8 mouse cellular contexts compared by ENCODE assay signal in genomic region chr2:167503896-167504349, GRCm38 (mm10). TPM values are rescaled to one million over a fixed set of nuclear protein-coding genes. Genes with fewer than 3 reads are reported as not detected.
DNase-seq lines count a peak whose midpoint lies in the region; ATAC-seq and TF ChIP-seq lines count a peak whose summit lies in the region.

No protein-coding gene starts in this region.

- ATAC-seq in heart, embryonic 12.5 days (ENCODE audit: insufficient number of reproducible peaks, low FRiP score): peak; percentile 33
- peak; percentile 47 for ATAC-seq in kidney, postnatal 0 days (replicated peaks; ENCODE audit: low FRiP score, low read depth)
- 0 out of 2 replicates have a peak, but pooled peaks have one; percentile 12 for ATAC-seq in stomach, embryonic 15.5 days (ENCODE audit: insufficient read depth, low FRiP score, low read depth)

- H3K27me3 ChIP-seq in heart, embryonic 12.5 days (replicated peaks): no peaks in the 10 kb centered on the region
- H3K27me3 ChIP-seq in kidney, postnatal 0 days (ENCODE audit: insufficient read depth, low read length): no peaks in the 10 kb centered on the region
- no peaks in the 10 kb centered on the region for H3K27me3 ChIP-seq in stomach, embryonic 15.5 days (replicated peaks)

- DNase-seq in 3T3-L1 (ENCODE audit: low read depth, low spot score) (peak; percentile 50), NIH3T3 (ENCODE audit: low read depth) (peak; percentile 60)
- DNase-seq in embryo, embryonic 10 days (ENCODE audit: low spot score): peak; percentile 71
- peak; percentile 45 for DNase-seq in kidney, postnatal 0 days (ENCODE audit: low spot score)
- DNase-seq in lung, postnatal 4 days: peak; percentile 73 to 77
- no peak for DNase-seq in ovary, adult 18-20 months (ENCODE audit: low spot score)

- H3K4me3 ChIP-seq in heart, embryonic 12.5 days: peak overlapping the region; percentile 92
- H3K4me3 ChIP-seq in kidney, postnatal 0 days (replicated peaks; ENCODE audit: low read depth, low read length): peak overlapping the region; percentile 96
- H3K4me3 ChIP-seq in stomach, embryonic 15.5 days (replicated peaks): peak overlapping the region; percentile 98

- H3K9ac ChIP-seq in heart, embryonic 12.5 days: peak overlapping the region; percentile 93
- peak overlapping the region; percentile 96 for H3K9ac ChIP-seq in kidney, postnatal 0 days (ENCODE audit: low read depth, low read length)
- H3K9ac ChIP-seq in stomach, embryonic 15.5 days: peak overlapping the region; percentile 92

- no peak for TF ChIP-seq CTCF in kidney, postnatal 0 days (IDR thresholded peaks at IDR 0.05; ENCODE audit: low read depth)

- peak overlapping the region; percentile 93 for H3K4me2 ChIP-seq in heart, embryonic 12.5 days
- peak overlapping the region; percentile 82 for H3K4me2 ChIP-seq in kidney, postnatal 0 days (ENCODE audit: low read length)
- peak overlapping the region; percentile 92 for H3K4me2 ChIP-seq in stomach, embryonic 15.5 days

- H3K4me1 ChIP-seq in heart, embryonic 12.5 days (replicated peaks): peaks cover 41% of the 10 kb centered on the region
- H3K4me1 ChIP-seq in kidney, postnatal 0 days (replicated peaks; ENCODE audit: insufficient read depth, low read length): 0 out of 2 replicates have a peak, but pooled peaks cover 16% of the 10 kb centered on the region
- H3K4me1 ChIP-seq in stomach, embryonic 15.5 days: peaks cover 20% of the 10 kb centered on the region

- under 1% methylated on average over 32 of the region's 32 CpGs for WGBS in heart, embryonic 12.5 days
- WGBS in kidney, postnatal 0 days: under 1% methylated on average over 23 of the region's 32 CpGs
- WGBS in stomach, embryonic 15.5 days: under 1% methylated on average over 32 of the region's 32 CpGs

- H3K36me3 ChIP-seq in heart, embryonic 12.5 days: peaks cover 21% of the 10 kb centered on the region
- H3K36me3 ChIP-seq in kidney, postnatal 0 days (ENCODE audit: insufficient read depth, low read length): peaks cover 12% of the 10 kb centered on the region
- peaks cover 16% of the 10 kb centered on the region for H3K36me3 ChIP-seq in stomach, embryonic 15.5 days

- H3K27ac ChIP-seq in heart, embryonic 12.5 days (ENCODE audit: poor library complexity, severe bottlenecking): peak overlapping the region; percentile 75
- peak overlapping the region; percentile 90 for H3K27ac ChIP-seq in kidney, postnatal 0 days
- H3K27ac ChIP-seq in stomach, embryonic 15.5 days: peak overlapping the region; percentile 80

- no peaks in the 10 kb centered on the region for H3K9me3 ChIP-seq in heart, embryonic 12.5 days (replicated peaks)
- no peaks in the 10 kb centered on the region for H3K9me3 ChIP-seq in kidney, postnatal 0 days (replicated peaks; ENCODE audit: low read length)
- no peaks in the 10 kb centered on the region for H3K9me3 ChIP-seq in stomach, embryonic 15.5 days

RNA-seq across cellular contexts. Expression of gene Spata2, which starts 11.2 kb away (rescaled TPM):
- 14.6 and 15.4 TPM in 2 replicates for polyA plus RNA-seq in heart, embryonic 12.5 days (2016; fragmentation: Nextera tagmentation; extraction: Ambion mirVana)
- 14.3 and 15.5 TPM in 2 replicates for polyA plus RNA-seq in kidney, postnatal 0 days (2015; fragmentation: Nextera tagmentation; extraction: Ambion mirVana)
- polyA plus RNA-seq in stomach, embryonic 15.5 days (2015; fragmentation: Nextera tagmentation; extraction: Ambion mirVana): 11.2 and 13.2 TPM in 2 replicates

RNA-seq across cellular contexts. Expression of gene Rnf114, which starts 11.5 kb away (rescaled TPM):
- polyA plus RNA-seq in heart, embryonic 12.5 days (2016; fragmentation: Nextera tagmentation; extraction: Ambion mirVana): 61.4 and 62.9 TPM in 2 replicates
- polyA plus RNA-seq in kidney, postnatal 0 days (2015; fragmentation: Nextera tagmentation; extraction: Ambion mirVana): 77.0 and 78.7 TPM in 2 replicates
- polyA plus RNA-seq in stomach, embryonic 15.5 days (2015; fragmentation: Nextera tagmentation; extraction: Ambion mirVana): 66.5 and 71.9 TPM in 2 replicates

RNA-seq across cellular contexts. Expression of gene Snai1, which starts 34.1 kb away (rescaled TPM):
- 18.8 and 21.4 TPM in 2 replicates for polyA plus RNA-seq in heart, embryonic 12.5 days (2016; fragmentation: Nextera tagmentation; extraction: Ambion mirVana)
- 33.9 and 36.1 TPM in 2 replicates for polyA plus RNA-seq in kidney, postnatal 0 days (2015; fragmentation: Nextera tagmentation; extraction: Ambion mirVana)
- polyA plus RNA-seq in stomach, embryonic 15.5 days (2015; fragmentation: Nextera tagmentation; extraction: Ambion mirVana): 13.6 and 16.0 TPM in 2 replicates
